Mouse (Mus musculus) frontal cortex, postnatal 14 days (tissue): ENCODE measurements around the gene Pard3b.

Source experiments
- DNase-seq, 2 experiments: peaks; one replicate each; pipeline ENCODE4 v3.0.0; 2022; ENCODE audit warnings: low spot score in 2 of 2

The Pard3b gene

GRCm38 (mm10) chr1:62081129-62081528, 442.5 kb downstream of the Pard3b start:
- no peak for DNase-seq

DNA sequence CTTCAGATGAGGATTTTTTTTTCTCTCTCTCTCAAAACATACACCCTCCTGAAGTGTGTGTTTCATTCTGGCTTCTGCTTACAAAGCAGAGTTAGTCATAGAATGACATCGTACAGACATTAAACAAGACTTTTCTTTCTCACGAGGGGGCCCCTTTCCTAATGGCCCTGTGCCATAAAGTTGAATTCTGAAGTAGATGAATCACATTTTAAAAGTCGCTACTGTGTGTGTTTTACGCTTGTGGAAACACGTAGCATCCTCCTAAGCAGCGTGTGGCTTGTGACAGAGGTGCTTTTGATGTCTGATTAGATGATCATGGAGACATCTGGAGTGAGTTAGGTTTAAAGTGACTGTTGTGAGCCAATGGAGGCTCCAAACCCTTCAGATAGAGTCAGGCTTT, 447.4 kb downstream of the Pard3b start:
- no peak for DNase-seq

- DNase-seq, result no peak
Observed at GRCm38 (mm10) chr1:62087464-62087863, 448.8 kb downstream of the Pard3b start.

DNA sequence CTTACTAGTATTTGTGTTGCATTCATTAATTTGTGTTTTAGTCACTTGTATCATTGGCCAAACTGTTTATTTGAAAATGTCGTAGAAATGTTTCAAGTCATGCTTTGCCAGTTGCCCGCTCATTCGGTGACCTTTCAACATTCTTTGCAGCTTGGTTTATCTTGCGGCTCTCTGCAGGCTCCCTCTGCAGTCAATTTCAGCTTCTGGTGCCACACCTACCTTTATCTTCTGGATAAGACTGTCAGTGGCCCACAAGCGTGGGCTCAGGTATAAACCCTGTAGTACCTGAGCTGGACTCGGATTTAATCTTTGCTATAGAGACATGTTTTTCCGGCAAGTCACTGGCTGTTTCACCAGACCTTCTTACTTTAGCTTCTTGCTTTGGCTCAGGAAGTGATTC, 456.3 kb downstream of the Pard3b start:
- DNase-seq, result no peak

- no peak for DNase-seq
Observed at GRCm38 (mm10) chr1:62122426-62122825, 483.8 kb downstream of the Pard3b start.

DNA sequence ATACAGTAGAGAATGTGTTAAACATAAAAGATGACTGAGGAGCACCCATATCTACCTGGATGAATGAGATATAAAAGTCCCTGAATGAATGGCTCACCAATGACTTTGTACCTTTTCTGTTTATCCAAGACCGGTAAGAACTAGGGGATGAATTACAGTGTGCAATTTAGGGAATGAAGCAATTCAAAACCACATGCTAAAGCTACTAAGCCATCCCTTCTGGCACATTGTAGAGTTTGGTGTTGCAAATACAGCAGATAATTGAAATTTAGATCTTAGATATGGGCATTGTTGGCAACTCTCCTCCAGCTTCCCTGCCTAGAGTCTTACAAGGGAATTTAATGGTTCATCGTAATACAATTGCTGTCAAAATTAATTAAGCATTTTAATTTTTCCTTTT, 490.6 kb downstream of the Pard3b start:
- no peak for DNase-seq

- DNase-seq, result no peak
Observed at GRCm38 (mm10) chr1:62148134-62148533, 509.5 kb downstream of the Pard3b start.

DNA sequence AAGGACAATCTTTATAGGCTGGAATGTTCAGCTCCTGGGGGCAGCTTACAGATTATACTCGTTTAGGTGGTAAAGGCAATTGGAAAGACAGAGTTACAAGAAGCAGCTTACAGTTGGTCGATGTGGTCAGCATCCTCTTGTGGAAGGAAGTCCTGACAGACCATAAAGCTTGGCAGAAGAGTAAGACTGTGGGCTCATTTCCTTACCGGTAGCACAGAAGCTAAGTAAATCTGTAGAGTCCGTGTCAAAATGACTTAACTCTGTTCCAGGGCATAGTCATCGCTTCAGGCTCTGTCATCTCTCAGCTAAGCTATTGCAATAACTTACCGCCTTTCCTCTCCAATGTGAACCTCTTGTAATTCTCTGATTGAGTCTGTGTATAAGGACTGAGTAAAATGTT, 510.2 kb downstream of the Pard3b start:
- no peak for DNase-seq

DNA sequence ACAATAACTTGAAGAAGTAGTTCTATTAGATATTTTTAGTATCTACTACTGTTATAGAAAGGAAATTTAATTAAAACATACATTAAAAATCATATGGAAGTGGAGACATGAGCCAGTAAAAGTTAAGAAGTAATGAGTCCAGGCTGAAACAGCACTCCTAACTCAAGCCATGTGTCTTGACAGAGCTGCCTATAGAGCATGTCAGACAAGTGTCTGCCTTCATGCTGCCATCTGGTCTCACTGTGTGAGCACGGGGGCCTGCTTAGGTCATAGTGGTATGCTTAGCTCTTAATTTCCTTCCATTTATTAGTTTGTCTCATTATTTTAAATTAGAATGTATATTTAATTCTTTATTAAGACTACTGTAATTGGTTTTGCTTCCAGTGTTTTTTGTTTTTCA, 517.3 kb downstream of the Pard3b start:
- no peak for DNase-seq

- DNase-seq, result no peak
Observed at GRCm38 (mm10) chr1:62159592-62159991, 521.0 kb downstream of the Pard3b start.

GRCm38 (mm10) chr1:62175013-62175640, 536.5 kb downstream of the Pard3b start:
- no peak for DNase-seq

GRCm38 (mm10) chr1:62181638-62182037, 543.0 kb downstream of the Pard3b start:
- DNase-seq, result no peak

DNA sequence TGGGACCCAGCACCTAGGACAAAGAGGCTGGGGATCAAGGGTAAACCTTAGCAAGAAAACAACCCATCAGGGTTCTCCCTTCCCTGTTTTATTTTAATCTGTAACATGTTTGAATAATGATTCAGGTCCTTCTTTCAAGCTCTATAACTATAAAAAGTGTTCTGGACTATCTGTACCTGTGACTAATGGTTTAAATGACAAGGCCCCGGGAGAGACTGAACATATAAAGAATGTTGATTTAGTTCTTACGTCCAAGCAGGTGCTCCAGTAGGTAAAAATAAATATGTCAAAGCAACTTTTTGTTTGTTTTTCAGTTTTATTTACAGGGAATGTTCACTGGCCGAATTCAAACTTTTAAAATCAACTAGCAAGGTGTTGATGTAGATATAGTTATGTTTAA, 544.0 kb downstream of the Pard3b start:
- DNase-seq, result no peak

DNA sequence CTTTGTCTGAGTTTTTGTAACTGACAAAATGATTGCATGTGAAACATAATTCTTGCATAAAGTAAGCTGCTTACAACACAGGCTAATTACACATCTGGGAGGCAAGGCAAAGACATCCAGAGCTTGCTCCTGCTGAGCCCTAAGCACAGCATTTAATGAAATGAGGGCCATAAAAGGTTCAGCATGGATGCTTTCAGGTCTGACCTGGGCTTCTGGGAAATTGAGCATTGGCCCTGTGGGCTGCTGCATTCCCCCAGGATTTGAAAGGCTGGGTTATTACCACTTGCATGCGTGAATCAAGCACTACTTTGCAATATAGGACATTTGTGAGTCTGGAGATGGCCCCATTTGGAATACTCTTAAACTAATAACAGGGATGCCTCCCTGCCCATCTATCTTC, 552.2 kb downstream of the Pard3b start:
- DNase-seq, result no peak

DNA sequence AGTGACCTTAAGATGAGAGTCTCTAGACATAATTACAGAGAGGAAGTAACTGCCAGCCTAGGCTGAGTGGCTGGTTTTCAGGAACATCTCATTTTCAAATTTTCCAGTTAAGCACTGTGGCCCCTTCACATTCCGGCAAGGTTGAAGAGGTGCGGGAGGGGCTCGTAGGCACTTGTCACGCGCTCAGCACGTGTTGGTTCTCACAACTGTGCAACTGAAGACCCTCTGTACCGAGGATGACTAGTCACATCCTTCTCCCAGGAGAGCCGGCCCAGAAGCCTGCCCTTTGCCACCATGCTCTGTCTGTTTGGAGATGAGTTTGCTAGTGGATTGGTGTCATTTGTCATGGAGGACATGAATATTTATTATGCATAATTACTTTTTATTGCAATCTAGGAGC, 558.9 kb downstream of the Pard3b start:
- DNase-seq, result no peak

GRCm38 (mm10) chr1:62200919-62201318, 562.3 kb downstream of the Pard3b start:
- no peak for DNase-seq

DNA sequence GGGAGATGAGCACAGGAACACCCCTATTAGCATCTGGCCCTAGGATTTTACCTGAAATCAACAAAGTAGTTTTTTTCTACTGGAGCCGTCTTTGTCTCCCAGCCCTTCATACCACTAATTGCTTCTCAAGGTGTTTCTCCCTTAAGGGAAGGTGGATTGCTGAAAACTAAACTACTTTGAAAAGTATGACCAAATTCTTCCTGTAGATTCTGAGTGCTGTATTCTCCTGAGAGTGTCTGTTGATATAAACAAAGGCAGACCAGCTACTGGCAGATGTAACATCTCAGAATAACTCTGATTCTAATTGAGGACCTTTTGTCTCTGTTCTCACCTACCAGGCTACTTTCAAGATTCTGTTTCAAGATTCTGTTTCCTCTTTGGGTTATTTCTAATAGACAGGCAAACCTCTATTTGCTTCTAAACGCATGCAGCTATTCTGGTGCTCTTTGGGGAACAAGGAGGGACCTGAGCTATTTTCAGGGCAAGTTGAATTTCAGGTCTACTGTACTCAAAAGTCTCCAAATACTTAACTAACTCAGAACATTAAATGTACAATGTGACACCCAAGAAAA, 563.1 kb downstream of the Pard3b start:
- DNase-seq, result no peak

GRCm38 (mm10) chr1:62213285-62213684, 574.7 kb downstream of the Pard3b start:
- DNase-seq, result no peak

GRCm38 (mm10) chr1:62215842-62216241, 577.2 kb downstream of the Pard3b start:
- no peak for DNase-seq

GRCm38 (mm10) chr1:62216568-62216967, 577.9 kb downstream of the Pard3b start:
- DNase-seq, result no peak

DNA sequence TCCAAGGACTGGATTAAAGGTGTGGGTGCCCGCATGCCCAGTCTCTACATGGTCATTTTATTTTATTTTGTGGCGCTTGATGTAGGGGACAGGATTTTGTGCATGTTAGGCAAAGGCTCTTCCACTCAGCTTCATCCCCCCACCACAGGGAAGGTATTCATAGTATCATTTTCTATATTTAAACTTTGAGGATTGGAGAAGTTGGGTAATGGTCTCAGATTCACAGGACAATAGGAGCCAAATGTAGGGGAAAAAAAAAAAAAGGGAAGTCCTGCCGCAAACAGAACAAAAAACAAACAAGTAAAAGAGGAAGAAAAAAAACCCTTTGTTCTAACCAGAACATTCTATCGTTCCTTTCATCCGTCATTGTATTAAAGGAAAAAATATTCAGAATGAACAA, 590.5 kb downstream of the Pard3b start:
- no peak for DNase-seq

DNA sequence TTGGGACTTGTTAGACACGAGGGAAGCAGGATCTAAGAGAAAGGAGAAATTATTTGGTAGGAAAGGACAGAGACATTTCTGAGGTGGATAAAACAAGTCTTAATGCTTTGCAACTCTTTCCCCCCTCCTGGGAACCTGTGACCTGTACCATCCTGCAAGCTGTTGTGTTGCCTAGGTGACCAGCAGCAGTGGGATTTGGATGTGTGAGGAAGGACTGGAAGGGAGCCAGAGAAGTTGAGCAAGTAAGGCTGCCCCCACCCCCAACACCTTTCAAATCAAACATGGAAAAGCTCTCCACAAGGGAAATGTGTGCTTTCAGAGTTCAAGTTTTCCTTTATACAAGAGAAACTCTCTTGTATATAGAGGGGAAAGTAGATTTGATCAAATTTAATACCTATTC, 595.4 kb downstream of the Pard3b start:
- DNase-seq, result no peak

GRCm38 (mm10) chr1:62235121-62235520, 596.5 kb downstream of the Pard3b start:
- DNase-seq, result no peak
